Mouse (Mus musculus): ENCODE results near the gene Abcc4.

Abcc4 gene

DNA sequence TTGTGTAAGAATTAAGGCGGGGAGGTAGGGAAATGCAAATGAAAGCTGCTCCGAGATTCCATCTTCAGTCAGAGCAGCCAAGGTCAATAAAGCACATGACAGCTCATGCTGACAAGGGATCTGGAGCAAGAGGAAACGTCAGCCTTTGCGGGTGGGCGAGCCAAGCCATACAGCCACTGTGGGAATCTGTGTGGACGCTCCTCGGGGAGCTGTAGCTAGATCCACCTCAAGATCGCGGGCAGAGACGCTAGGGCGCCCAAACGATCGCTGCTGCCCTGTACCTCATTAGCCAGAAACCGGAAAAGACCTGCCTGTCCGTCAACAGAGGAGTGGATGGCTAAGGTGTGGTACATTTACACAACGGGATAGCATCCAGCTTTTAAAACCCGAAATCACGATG, 7.4 kb upstream of the Abcc4 start:
- DNase-seq (ENCODE audit: low read depth in 1 of 2, low spot score in 2 of 2), result no peak

DNA sequence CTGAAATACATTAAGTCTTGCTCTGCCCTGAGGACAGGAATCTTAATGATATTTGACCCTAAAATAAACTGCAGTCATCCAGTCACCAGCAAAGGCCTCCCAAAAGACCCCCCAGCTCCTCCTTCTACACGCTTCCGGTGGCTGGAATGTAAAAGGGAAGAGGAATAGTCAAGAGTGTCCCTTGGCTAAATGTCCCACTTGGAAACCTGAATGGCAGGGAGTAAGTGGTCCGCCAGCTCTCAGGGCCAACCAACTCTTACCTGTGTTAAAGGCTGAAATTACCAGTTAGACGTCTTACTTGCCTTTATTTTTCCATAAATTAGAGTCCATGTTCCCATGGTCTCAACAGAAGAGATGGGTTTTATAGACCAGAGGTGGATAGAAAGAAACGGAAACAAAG, 6.9 kb upstream of the Abcc4 start:
- no peak for DNase-seq (ENCODE audit: low read depth in 1 of 2, low spot score in 2 of 2)

DNA sequence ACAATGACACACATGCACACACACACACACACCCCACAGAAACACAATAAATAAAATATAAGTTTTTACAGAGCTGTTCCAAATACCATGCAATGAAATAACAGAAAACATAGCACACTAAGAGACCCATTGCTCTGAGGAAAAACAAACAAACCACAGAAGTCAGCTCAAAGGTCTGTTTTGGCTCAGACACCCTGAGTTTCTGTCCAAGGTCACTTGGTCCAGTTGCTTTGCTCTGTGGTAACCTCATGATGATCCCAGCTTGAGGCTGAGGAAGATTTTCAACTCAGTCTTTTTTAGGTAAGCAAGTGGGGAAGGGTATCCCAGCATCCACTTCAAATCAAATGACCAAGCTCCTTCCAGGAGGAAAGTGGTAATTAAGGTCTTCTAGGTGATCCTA, 4.9 kb upstream of the Abcc4 start:
- no peak for DNase-seq (ENCODE audit: low read depth in 1 of 2, low spot score in 2 of 2)

DNA sequence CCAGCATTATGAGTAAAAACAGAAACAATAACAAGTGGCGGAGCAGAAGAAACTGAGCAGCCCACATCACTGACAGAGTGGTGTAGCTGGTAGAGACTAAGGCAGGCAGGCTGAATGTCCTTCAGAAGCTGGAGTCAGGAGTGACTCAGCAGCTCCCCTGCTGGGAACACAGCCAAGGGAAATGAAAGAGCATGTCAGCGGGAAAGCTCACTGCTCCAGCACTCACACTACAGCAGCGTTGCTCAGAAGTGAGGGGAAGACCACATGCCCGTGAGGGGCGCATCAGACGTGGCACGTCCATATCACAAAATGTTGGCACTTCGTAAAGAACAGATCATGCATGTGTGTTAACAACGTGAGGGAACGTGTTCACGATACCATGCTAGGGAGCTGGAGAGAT, 3.7 kb upstream of the Abcc4 start:
- DNase-seq (ENCODE audit: low read depth in 1 of 2, low spot score in 2 of 2), result peak in 1 of 2 experiments; percentile 35

DNA sequence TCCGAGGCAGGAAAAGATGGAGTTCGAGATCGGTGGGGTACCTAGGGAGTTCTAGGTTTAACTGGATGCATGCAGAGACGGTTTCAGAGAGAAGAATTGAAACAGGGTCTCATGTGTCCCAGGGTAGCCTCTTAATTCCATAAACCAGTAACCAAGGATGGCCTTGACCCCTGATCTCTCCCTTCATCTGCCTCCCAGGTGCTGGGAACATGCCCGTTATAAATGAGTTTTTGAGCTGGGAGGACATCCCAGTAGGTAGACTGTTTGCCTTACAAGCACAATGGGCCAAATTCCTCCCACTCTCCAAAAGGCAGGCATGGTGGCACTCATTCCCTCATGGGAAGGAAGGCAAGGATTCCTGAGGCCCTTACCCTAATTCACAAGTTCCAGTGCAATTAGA, 2.1 kb upstream of the Abcc4 start:
- no peak for DNase-seq (ENCODE audit: low read depth in 1 of 2, low spot score in 2 of 2)

DNA sequence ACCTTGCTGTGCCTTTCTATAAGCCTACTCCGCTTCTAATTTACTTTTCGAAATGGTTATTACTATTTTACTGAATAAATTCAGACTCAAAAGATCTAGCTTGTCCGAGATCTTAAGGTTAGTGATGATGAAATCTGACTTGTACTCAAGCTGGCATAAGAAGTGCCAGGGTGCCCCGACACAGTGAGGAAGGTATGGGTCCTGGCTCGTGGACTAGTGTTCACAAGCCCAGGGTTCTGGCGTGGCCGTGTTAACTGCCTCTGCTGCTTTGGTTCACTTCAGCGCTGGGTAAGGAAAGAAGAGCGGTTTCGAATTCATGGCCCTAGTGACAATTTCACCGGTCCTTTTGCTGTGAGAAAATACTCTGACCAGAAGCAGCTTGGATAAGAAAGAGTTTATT, 943 bp upstream of the Abcc4 start:
- DNase-seq (ENCODE audit: low read depth in 1 of 2, low spot score in 2 of 2), result no peak

DNA sequence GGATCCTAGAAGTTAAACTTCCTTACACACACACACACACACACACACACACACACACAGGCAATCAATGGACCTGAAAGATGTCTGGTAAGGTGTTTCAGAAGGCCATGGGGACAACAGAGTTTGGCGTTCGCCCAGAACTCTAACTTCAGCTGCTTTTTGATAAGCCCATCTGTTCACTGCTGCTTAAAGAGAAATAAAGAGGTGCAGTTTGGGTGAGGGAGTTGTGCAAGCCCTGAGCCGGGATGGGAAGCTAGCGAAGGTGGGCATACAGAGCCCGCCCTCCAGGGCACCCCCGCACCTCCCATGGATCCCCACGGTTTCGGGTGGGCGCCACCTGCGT, 583 bp downstream of the Abcc4 start:
- DNase-seq (ENCODE audit: low read depth in 1 of 2, low spot score in 2 of 2), result no peak

DNA sequence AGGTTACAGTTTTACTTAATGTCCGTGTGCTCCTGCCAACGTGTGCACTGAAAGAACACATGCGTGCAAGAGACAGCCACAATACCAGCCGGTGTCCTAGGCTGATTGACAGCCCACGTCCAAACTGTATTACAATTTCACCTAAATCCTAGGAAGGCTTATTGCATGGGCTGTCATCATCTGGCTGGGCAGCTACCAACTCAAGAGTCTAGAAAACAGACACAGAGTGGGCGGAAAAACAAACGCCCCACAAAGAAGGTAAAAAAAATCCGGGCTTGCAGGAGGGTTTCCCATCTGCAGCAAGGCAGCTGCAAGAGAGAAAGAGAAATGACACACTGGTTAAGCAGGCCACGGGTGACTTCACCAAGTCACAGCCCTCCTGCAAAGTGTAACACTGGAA, 2.7 kb downstream of the Abcc4 start:
- no peak for DNase-seq (ENCODE audit: low read depth in 1 of 2, low spot score in 2 of 2)

DNA sequence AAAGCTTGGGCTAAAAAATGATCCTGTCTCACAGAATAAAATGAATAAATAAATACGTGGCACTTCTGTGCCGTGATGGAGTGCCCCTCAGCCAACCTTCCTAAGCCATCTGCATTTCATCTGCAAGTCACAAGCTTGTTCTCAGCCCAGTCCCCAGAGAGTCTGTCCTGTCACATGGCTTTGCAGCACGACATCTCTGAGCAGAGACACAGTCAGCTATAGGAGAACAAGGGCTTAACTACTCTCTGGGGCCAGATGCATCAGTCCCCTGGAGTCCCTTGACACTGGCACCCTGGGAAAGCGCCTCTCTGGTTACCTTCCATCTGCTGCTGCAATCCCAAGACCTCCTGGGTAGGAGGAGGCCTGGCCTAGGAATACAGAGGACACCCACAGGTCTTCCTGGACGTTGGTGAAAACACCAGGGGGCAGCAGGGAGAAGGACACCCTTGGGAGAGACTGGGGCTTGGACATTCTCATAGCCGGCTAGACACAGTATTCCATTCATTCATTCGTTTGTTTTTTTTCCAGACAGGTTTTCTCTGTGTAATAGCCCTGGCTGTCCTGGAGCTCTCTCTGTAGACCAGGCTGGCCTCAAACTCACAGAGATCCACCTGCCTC, 3.9 kb downstream of the Abcc4 start:
- DNase-seq (ENCODE audit: low read depth in 1 of 2, low spot score in 2 of 2), result no peak

DNA sequence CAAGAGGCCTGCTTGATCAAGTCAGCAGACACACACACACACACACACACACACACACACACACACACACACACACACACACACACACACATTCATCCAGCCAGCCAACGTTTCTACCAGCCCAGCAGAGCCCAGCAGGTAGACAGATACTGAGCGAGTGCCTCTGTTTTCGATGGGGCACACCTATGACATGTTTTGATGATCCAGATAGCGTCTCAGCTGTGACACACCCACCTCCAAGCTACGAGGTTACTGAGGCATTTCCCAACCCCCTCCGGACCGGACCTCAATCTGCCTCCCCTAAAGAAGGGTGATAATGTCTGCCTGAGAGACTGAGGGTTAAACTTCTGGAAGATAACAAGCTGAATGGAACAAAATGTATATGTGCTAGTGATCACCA, 5.4 kb downstream of the Abcc4 start:
- DNase-seq (ENCODE audit: low read depth in 1 of 2, low spot score in 2 of 2), result no peak

DNA sequence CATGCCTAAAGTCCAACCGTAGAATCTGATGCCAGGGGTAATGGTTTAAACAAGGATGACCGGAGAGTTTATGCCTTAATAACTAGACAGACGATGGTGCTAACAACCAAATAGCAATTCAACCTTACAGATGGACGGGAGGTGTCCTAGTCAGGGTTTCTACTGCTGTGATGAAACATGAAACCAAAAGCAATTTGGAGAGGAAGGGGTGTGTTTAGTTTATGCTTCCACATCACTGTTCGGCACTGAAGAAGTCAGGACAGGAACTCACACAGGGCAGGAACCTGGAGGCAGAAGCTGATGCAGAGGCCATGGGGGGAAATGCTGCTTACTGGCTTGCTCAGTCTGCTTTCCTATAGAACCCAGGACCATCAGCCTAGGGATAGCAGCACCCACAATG, 6.1 kb downstream of the Abcc4 start:
- peak in 1 of 2 experiments; percentile 6 for DNase-seq (ENCODE audit: low read depth in 1 of 2, low spot score in 2 of 2)

DNA sequence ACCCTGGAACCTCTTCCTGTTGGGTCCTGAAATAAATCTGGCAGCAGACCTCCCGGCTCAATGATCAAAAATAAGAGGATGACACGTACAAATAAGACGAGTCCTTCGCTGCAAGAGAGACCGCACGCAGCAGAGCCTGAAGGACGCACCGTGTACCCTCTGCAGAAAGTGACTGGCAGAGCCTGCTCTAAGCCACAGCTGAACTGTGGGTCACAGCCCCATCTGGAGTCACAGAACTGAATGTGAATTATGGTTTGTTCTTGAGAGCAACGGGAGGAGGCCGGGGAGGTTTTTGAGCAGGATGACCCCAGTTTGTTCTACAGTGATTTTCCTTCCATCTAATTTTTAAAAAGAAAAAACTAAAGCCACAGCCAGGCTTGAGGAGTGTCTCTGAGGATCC, 6.5 kb downstream of the Abcc4 start:
- DNase-seq (ENCODE audit: low read depth in 1 of 2, low spot score in 2 of 2), result no peak

DNA sequence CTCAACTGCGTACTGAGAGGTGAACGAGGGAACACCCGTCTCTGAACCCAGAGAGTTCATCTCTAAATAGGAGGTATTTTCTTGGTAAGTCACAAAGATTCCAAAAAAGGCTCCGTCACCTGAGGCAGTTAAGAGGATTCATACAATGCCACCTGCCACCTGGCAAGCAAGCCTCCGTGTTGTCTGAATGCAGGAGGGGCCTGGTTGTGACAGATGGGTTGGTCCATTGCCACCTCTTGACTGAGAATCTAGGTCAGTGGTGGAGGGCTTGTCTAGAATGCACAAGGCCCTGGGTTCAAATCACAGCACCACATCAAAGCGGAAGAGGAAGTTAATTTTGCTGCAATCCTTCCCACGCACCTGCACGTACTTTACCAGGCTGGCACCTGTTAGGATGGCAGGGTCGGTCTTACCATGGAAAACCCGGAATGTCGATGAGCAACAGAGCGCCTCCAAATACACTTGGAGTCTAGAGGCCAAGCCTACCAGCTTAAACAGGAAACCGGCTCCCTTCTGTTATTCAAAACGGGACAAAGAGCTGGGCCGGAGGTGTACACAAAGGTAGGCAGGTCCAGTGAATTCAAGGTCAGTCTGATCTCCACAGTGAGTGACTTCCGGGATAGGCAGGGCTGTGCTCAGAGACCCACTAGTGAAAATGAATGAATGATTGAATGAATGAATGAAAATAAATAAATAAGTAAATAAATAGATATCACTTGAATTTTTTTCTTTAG, 9.3 kb downstream of the Abcc4 start:
- no peak for DNase-seq (ENCODE audit: low read depth in 1 of 2, low spot score in 2 of 2)

DNA sequence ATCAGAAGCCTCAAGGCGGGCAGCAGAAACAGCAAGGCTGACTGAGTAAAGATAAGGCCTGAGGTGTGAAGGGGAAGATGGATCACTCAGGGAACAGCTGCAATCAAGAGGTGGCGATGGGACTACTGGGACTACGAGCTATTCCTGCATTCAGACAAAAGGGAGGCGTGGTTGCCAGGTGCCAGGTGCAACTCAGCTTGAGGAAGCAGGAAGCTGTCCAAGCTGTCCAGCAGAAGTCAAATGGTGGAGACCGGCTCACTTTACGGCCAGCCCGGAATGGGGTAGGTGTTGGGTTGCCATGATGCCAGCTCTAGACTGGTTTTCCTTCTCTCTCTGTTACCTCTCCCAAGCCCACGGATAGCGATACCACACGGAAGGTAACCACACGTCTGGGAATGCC, 10.2 kb downstream of the Abcc4 start:
- no peak for DNase-seq (ENCODE audit: low read depth in 1 of 2, low spot score in 2 of 2)

DNA sequence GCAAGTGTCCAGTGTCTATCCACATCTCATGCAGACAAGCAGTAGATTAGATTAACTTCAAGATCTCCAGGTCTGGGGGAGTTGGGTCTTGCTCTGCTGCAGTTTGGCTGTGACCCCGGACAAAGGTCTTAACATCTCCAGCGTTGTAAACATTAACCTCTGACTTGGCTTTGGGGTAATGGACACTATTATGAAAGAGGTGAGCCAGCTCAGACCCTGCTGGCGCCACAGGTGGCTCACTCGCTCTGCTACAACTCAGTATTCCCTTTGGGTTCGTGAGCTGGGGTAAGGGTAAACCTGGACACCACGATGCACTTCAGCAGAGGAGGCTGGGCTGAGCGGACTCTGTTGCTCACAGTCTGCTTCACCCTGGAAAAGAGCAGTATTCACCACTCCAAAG, 11.7 kb downstream of the Abcc4 start:
- DNase-seq (ENCODE audit: low read depth in 1 of 2, low spot score in 2 of 2), result no peak

DNA sequence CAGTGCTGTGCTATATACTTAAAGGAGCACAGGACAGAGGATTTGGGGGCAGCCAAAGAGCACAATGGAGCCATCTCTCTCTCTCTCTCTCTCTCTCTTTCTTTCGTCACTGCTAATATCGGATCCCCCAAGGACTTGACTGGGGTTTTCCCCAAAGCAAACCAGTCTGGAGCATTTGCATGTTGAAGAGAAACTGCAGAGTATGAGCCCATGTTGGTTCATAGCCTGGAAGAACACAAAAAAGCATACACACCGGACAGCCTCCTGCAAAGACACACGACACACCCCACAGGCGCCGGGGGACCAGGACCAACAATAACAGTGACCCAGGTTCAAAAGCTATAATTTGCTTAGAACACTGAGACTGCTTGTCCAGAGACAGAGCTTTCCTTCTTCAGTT, 14.1 kb downstream of the Abcc4 start:
- DNase-seq (ENCODE audit: low read depth in 1 of 2, low spot score in 2 of 2), result no peak

DNA sequence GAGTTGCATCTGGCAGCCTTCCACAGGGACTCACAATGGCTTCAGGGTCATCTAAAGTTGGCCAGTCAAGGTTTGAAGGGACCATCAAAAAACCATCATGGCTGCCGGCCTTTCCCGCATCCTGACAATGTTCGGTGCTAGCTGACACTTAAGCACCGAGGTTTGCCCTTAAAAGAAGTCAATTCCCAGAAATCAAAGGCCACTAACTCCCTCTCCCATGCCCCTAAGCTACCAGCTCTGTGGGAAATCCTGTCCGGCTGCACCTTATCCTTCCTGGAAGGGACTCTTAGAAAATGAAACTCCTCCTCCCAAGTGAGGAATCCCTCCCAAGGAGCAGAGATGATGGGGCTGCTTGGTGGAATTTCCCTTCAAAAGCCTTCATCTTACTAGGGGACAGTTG, 14.6 kb downstream of the Abcc4 start:
- DNase-seq (ENCODE audit: low read depth in 1 of 2, low spot score in 2 of 2), result no peak

DNA sequence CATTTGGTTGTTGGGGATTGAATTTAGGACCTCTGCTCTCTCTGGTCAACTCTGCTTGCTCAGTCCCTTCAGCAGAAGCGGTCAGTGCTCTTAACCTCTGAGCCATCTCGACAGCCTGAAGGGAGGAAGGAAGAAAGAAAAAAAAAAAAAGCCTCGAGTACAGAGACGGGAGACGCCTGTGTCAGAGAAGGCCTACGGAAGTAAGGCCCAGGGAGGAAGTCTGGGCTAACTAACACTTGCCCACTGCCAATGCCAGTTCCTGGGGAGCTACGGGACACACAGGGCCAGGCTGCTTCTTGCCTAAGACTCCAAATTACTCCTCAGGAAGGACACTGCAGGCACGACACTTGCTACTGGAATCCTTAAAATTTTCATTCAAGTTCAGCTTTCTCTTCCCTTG, 15.1 kb downstream of the Abcc4 start:
- no peak for DNase-seq (ENCODE audit: low read depth in 1 of 2, low spot score in 2 of 2)

DNA sequence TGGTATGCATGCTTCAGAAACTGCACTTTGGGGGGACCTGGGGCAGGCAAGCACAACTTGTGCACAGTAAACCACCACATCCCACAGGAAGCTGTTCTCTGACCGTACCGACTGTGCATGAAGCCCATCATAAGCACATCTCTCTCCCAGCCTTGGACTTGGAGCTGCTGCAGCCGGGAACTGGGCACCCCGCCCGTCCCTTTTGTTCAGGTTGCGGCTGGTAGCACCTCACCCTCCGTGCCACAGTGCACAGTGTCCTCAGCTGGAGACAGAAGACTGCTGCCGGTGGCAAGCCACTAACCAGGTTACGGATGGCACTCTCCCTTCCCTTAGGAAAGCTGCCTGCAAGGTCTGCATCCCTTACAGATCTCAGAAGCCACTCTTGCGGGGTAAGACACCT, 15.7 kb downstream of the Abcc4 start:
- DNase-seq (ENCODE audit: low read depth in 1 of 2, low spot score in 2 of 2), result no peak

DNA sequence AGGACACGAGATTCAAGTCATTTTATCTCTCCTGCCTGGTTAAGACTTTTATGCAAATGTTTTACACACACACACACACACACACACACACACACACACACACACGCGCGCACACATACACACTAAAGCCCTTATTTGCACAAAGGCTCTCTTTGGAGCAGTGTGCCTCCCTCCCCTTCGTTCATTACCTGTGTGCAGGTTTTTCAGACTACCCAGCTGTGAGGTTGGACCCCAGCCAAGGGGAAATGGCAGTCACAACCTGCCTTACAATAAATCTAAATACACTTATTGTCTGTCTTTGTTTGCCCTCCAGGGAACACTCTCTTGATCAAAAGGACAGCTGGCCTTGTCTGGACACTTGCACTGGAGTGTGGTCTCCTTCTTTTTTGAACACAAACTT, 17.4 kb downstream of the Abcc4 start:
- DNase-seq (ENCODE audit: low read depth in 1 of 2, low spot score in 2 of 2), result no peak

DNA sequence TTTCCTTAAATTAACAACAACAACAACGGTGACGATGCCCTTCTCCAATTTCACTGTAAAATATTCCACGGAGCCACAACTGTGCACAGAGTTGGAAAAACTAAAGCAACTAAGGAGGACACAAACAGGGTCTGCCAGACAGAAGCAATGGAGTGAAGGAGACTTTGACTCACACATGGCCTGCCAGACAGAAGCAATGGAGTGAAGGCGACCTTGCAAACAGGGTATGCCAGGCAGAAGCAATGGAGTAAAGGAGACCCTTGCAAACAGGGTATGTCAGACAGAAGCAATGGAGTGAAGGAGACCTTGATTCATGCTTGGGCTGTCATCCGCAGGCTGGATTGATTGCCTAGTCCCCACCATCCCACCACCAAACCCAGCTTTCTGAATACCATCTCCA, 19.2 kb downstream of the Abcc4 start:
- DNase-seq (ENCODE audit: low read depth in 1 of 2, low spot score in 2 of 2), result no peak

DNA sequence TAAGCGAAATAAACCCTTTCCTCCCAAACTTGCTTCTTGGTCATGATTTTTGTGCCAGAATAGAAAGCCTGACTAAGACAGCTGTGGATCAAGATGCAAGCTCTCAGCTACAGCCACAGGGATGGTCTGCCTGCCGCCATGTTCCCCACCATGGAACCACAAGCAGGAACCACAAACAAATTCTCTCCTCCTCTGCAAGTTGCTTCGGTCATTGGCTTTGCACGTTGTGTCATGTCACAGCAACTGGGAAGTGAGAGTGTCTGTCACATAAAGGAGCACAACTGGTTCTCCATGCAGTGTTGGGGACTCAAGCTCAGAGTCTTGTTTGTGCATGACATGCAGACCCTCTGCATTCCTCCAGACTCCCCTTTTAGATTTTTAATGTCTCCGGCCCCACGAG, 20.4 kb downstream of the Abcc4 start:
- no peak for DNase-seq (ENCODE audit: low read depth in 1 of 2, low spot score in 2 of 2)

DNA sequence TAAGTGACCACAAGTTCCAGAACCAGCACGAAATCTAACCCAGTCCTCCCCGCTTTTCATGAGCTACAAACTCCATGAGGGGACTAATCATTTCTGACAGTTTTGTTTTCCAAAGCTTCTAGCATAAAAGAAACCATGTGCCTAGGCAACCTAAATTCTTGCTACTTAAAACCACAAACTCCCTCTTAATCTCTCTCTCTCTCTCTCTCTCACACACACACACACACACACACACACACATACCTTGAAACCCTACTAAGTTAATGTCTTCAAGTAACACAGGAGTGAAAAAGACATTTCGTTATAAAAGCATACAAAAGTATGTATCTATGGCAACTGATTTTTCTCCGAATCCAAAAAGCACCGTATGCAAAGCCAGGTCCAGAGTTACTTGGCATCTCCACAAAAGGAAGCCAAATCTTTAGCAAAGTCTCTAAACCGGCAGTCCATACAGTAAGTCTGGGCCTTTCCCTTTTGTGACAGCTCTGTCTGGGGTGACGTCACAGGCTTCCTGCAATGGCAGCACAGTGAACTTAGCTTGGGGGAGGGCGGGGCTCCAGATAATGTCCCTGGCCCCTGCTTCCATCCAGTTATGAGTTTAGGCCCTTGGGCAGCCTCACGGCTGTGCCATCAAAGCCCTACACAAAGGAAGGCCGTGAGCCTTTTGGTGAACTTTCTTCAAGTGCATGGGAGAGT, 23.5 kb downstream of the Abcc4 start:
- no peak for DNase-seq (ENCODE audit: low read depth in 1 of 2, low spot score in 2 of 2)

Measured in monocyte, adult 2 months (primary cell).